Mouse (Mus musculus): Measurements from ENCODE around the gene Bnip2.

- no peak for TF ChIP-seq CTCF (IDR thresholded peaks at IDR 0.05; ENCODE audit: low read depth)
- TF ChIP-seq EP300 (IDR thresholded peaks at IDR 0.05; ENCODE audit: low read depth) = no peak
Measured at GRCm38 (mm10) chr9:70007506-70008248, 18.4 kb downstream of the Bnip2 start.
